Mouse (Mus musculus) kidney, adult 2 months (tissue): ENCODE measurements around the gene Zfp931.

ENCODE experiments used
- CTCF ChIP-seq: fragments of 200-500 bp; conservative IDR thresholded peaks from 2 replicates; pipeline ENCODE4 v1.5.1; 2011; ENCODE audit warnings: low read depth, mild to moderate bottlenecking, control low read depth, low read length, moderate library complexity, mixed read lengths; ENCODE audit not compliant: insufficient read depth, insufficient read length
- POLR2A ChIP-seq: fragments of 200-500 bp; IDR thresholded peaks from one replicate; pipeline ENCODE4 v1.6.1; 2011; ENCODE audit warnings: low read depth, low read length, control low read depth

GRCm38 (mm10) chr2:178120651-178121374 is 42.5 kb upstream of the Zfp931 start:
- no peak for TF ChIP-seq CTCF
- TF ChIP-seq POLR2A = no peak
